Mouse (Mus musculus): ENCODE measurements around the gene Prkca. TPM values are rescaled to one million over a fixed set of nuclear protein-coding genes. Genes with fewer than 3 reads are reported as not detected.
A peak's percentile ranks its signal among the peaks of the same experiment; 100 is the strongest.

Prkca gene
- total RNA-seq, 2 experiments from 2014 or later = 230 to 239 TPM

- no peak for DNase-seq
These were observed 84.3 kb downstream of the Prkca start for GRCm38 (mm10) chr11:108259391-108259790.

GRCm38 (mm10) chr11:108258811-108259266 lies 84.9 kb downstream of the Prkca start:
- DNase-seq = peak in 1 of 2 experiments; percentile 32

GRCm38 (mm10) chr11:108257921-108258320 lies 85.8 kb downstream of the Prkca start:
- no peak for DNase-seq

- DNase-seq = no peak
These were observed 89.0 kb downstream of the Prkca start for GRCm38 (mm10) chr11:108254681-108255080.

- DNase-seq = no peak
These were observed 91.6 kb downstream of the Prkca start for GRCm38 (mm10) chr11:108251924-108252775.

- no peak for DNase-seq
These were observed 92.7 kb downstream of the Prkca start for GRCm38 (mm10) chr11:108250829-108251637.

- no peak for DNase-seq
These were observed 93.5 kb downstream of the Prkca start for GRCm38 (mm10) chr11:108250146-108250635.

- no peak for DNase-seq
These were observed 94.2 kb downstream of the Prkca start for GRCm38 (mm10) chr11:108249487-108249886.

- DNase-seq = no peak
These were observed 94.7 kb downstream of the Prkca start for GRCm38 (mm10) chr11:108249047-108249403.

GRCm38 (mm10) chr11:108248218-108249046 lies 95.3 kb downstream of the Prkca start:
- DNase-seq = no peak

- no peak for DNase-seq
These were observed 96.4 kb downstream of the Prkca start for GRCm38 (mm10) chr11:108247121-108247863.

- no peak for DNase-seq
These were observed 97.4 kb downstream of the Prkca start for GRCm38 (mm10) chr11:108246267-108246702.

- DNase-seq = no peak
These were observed 99.5 kb downstream of the Prkca start for GRCm38 (mm10) chr11:108244241-108244640.

GRCm38 (mm10) chr11:108243633-108244032 lies 100.1 kb downstream of the Prkca start:
- no peak for DNase-seq

- DNase-seq = no peak
These were observed 102.7 kb downstream of the Prkca start for GRCm38 (mm10) chr11:108240924-108241498.

GRCm38 (mm10) chr11:108239173-108239572 lies 104.6 kb downstream of the Prkca start:
- DNase-seq = no peak

GRCm38 (mm10) chr11:108236754-108237428 lies 106.8 kb downstream of the Prkca start:
- no peak for DNase-seq

GRCm38 (mm10) chr11:108236195-108236594 lies 107.5 kb downstream of the Prkca start:
- DNase-seq = no peak

GRCm38 (mm10) chr11:108235081-108235703 lies 108.5 kb downstream of the Prkca start:
- no peak for DNase-seq

GRCm38 (mm10) chr11:108233015-108233414 lies 110.7 kb downstream of the Prkca start:
- no peak for DNase-seq
